Mouse (Mus musculus): ENCODE measurements at regions not wholly inside any gene's neighbourhood (a gene's known extent, or its start where the extent isn't known, plus 50 kb on each side); places are given as distances from the start of the nearest gene placed in this dataset.
A peak's percentile ranks its signal among the peaks of the same experiment; 100 is the strongest.

DNA sequence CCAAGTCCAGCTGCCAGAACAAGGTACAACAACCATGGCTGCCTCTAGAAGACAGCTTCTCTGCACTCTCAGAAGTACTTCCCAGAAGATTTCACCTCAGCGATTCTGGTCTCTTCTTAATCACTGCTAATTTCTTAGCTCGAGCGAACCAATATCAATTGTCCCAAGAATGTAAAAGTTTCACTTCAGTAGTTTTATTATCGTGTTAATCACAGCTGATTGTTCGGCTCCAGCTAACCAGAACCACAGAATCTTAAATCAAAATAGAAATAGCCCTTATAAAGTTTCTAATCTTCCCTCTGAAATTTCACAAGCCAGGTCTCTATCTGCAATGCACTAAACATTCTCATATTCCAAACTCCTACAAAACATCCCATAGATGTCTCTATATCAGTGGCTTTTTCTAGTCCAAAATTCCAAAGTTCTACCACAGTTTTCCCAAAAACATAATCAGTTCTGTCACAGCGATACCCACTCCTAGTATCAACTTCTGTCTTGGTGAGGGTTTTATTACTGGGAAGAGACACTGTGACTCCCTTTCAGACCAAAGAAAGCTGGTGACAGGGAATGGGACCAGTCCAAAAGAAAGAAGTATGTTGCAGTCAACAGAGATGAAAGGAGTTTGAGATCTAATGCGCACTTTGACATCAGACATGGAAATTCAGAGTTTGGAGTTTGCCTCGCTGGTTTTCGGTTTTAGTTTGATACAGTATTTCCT is 130.2 kb downstream of the Gm10283 start:
- H3K27me3 ChIP-seq (ENCODE audit: insufficient read depth, low read length), result no peaks in the 10 kb centered on the region
- no peaks in the 10 kb centered on the region for H3K9me3 ChIP-seq (ENCODE audit: low read length)
- H3K9ac ChIP-seq, result no peak overlapping the region
- H3K27ac ChIP-seq (ENCODE audit: low read depth, low read length), result no peak overlapping the region
- ATAC-seq, result no peak
- H3K4me2 ChIP-seq (ENCODE audit: low read depth), result no peak overlapping the region
- TF ChIP-seq CTCF (IDR thresholded peaks at IDR 0.05; ENCODE audit: low read depth), result no peak
- no peaks in the 10 kb centered on the region for H3K36me3 ChIP-seq (ENCODE audit: insufficient read depth)
- no peak overlapping the region for H3K4me3 ChIP-seq (ENCODE audit: low read depth, low read length)
- WGBS, result 89% methylated on average over 9 of the region's 9 CpGs
- DNase-seq, result no peak
- no peaks in the 10 kb centered on the region for H3K4me1 ChIP-seq (ENCODE audit: insufficient read depth)

DNA sequence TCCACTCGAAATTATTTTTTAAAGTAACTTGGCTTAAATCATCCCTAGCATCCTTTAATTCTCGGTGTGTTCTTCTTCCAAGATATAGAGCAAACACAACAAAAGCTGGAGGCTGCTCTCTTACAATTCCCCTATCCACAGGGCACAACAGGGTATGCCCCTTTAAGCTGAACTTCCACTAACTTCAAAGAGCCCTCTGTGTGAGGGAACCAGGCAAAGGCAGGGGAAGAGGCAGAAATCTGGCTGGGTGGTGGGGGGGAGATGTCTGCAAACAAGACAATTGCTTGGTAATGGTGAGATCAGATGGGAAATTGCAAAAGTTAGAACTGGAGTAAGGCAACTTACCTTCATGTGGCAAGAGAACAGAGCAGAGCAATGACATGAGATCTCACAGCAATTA is 154.7 kb downstream of the Gm10283 start:
- Histone ChIP-seq H3K4me2 (ENCODE audit: low read depth) (no peak overlapping the region), H3K27me3 (ENCODE audit: insufficient read depth, low read length) (no peaks in the 10 kb centered on the region), H3K27ac (ENCODE audit: low read depth, low read length) (no peak overlapping the region), H3K4me3 (ENCODE audit: low read depth, low read length) (no peak overlapping the region), H3K9me3 (ENCODE audit: low read length) (no peaks in the 10 kb centered on the region), H3K36me3 (ENCODE audit: insufficient read depth) (no peaks in the 10 kb centered on the region), H3K9ac (no peak overlapping the region), H3K4me1 (ENCODE audit: insufficient read depth) (no peaks in the 10 kb centered on the region)
- no peak for DNase-seq
- WGBS, result 27% methylated on average over 2 of the region's 2 CpGs
- no peak for ATAC-seq
- TF ChIP-seq CTCF (IDR thresholded peaks at IDR 0.05; ENCODE audit: low read depth), result no peak

DNA sequence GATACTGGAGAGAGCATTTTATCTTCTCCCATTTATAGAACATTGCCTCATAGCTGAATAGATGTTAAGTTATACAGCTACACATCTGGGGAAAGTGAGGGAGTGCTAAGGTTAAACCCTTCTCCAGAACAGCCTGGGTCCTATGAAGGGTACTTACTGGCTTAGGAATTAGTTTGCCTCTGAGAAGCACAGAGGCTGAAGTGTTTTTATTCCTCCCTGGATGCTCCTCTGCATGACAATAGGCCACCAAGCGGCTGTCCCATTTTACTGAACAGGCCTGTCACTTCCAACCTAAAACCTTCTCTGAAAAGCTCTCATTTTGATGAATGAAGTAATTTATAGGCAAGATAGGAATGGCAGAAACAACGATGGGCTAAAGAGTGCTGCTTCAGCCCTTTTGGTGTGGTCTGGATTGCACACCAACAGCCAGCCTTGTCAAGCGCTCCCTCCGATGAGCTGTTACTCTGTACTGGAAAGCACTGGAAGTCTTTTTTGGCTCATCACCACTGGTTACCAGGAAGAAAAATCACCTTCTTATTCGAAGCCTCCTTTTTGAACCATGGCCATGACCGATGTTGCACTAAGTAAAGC is 157.1 kb downstream of the Gm10283 start:
- DNase-seq (no peak), ATAC-seq (peak; percentile 23)
- no peaks in the 10 kb centered on the region for H3K36me3 ChIP-seq (ENCODE audit: insufficient read depth)
- no peaks in the 10 kb centered on the region for H3K4me1 ChIP-seq (ENCODE audit: insufficient read depth)
- no peak overlapping the region for H3K4me2 ChIP-seq (ENCODE audit: low read depth)
- no peak for TF ChIP-seq CTCF (IDR thresholded peaks at IDR 0.05; ENCODE audit: low read depth)
- no peaks in the 10 kb centered on the region for H3K27me3 ChIP-seq (ENCODE audit: insufficient read depth, low read length)
- WGBS, result 39% methylated on average over 6 of the region's 6 CpGs
- no peak overlapping the region for H3K27ac ChIP-seq (ENCODE audit: low read depth, low read length)
- no peak overlapping the region for H3K4me3 ChIP-seq (ENCODE audit: low read depth, low read length)
- no peak overlapping the region for H3K9ac ChIP-seq
- no peaks in the 10 kb centered on the region for H3K9me3 ChIP-seq (ENCODE audit: low read length)

DNA sequence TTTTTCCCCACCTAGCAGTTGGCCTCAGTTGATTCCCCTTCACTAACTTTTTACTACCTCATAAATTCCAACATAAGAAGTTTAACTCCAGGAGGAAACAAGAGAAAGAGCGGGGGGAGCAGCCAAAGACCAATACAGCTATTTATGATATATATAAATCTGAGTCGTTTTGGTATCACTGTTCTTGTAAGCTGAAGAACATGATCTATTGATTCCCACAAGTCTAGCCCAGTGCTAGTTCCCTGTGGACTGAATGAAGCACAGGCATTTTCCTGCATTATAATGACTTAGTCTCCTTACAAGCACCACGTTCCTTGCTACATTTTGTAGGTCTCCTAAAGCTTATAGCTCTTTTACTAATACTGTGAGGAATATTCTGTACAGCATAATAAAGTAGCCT is 187.5 kb downstream of the Gm10283 start:
- no peak overlapping the region for H3K27ac ChIP-seq (ENCODE audit: low read depth, low read length)
- no peak overlapping the region for H3K4me2 ChIP-seq (ENCODE audit: low read depth)
- no peak for TF ChIP-seq CTCF (IDR thresholded peaks at IDR 0.05; ENCODE audit: low read depth)
- H3K4me1 ChIP-seq (ENCODE audit: insufficient read depth), result no peaks in the 10 kb centered on the region
- 72% methylated on average over 3 of the region's 3 CpGs for WGBS
- H3K9me3 ChIP-seq (ENCODE audit: low read length), result no peaks in the 10 kb centered on the region
- no peak overlapping the region for H3K9ac ChIP-seq
- no peaks in the 10 kb centered on the region for H3K27me3 ChIP-seq (ENCODE audit: insufficient read depth, low read length)
- DNase-seq (no peak), ATAC-seq (no peak)
- no peak overlapping the region for H3K4me3 ChIP-seq (ENCODE audit: low read depth, low read length)
- H3K36me3 ChIP-seq (ENCODE audit: insufficient read depth), result no peaks in the 10 kb centered on the region

DNA sequence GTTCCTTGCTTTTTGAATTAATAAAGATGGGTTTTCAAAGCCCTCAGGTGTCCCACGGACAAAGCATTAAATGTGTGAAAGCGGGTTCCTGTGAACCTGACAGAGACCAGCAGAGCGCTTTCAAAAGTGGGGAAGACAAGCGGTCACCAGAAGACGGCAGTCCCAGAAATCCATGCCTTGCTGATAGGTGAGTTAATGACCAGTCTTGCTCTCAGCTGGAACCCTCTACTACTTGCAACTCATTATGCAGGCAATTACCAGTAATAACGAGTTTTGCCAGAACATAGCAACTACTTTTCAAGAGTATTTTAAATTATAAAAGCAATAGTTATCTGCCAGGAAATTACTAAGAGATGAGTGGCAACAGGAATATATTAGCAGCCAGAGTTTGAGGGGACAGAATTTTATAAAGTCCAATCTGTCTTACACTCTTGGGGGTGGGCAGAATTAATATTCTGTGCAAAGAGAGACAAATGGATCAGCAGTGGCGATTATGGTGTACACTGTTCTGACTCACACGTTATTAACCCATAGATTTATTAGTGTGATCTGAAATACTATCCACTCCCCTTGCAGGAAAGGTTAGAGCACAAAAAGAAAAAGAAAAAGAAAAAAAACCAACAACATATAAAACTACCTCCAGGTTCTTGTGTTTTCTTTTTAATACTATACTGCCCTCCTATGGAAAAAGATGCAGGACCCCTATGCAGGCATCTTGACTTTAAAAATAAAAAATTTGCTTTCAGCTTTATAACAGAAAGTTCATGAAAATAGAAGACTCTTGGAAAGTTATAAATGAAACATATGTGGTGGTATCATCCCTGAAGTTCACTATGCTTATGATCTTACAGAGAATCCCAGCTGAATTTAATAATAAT is 188.8 kb downstream of the Gm10283 start:
- DNase-seq (no peak), ATAC-seq (peak; percentile 29; the same call in 1 of the 2 replicates)
- H3K4me2 ChIP-seq (ENCODE audit: low read depth), result no peak overlapping the region
- H3K27ac ChIP-seq (ENCODE audit: low read depth, low read length), result no peak overlapping the region
- H3K36me3 ChIP-seq (ENCODE audit: insufficient read depth), result no peaks in the 10 kb centered on the region
- H3K9ac ChIP-seq, result no peak overlapping the region
- no peaks in the 10 kb centered on the region for H3K27me3 ChIP-seq (ENCODE audit: insufficient read depth, low read length)
- WGBS, result 31% methylated on average over 8 of the region's 8 CpGs
- no peaks in the 10 kb centered on the region for H3K4me1 ChIP-seq (ENCODE audit: insufficient read depth)
- peak; percentile 35 for TF ChIP-seq CTCF (IDR thresholded peaks at IDR 0.05; ENCODE audit: low read depth)
- H3K4me3 ChIP-seq (ENCODE audit: low read depth, low read length), result no peak overlapping the region
- no peaks in the 10 kb centered on the region for H3K9me3 ChIP-seq (ENCODE audit: low read length)

DNA sequence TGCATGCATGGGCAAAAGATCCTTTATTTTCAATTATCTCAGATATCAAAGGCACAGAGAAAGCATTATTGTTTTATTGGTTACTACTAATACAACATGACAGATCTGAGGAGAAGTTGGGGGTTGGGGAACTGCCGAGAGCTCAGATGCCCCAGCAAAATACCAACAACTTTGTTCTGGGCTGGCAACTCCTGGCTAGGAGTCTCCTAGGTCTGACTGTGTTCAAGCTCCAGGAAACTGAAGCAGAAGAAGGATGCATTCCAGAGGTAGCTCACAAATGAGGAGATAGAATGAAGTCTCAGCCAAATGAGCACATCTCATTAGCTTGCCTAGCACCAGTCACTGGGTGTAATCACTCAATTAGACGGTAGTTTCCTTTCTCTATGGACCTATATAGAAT is 192.9 kb downstream of the Gm10283 start:
- no peak overlapping the region for H3K27ac ChIP-seq (ENCODE audit: low read depth, low read length)
- no peaks in the 10 kb centered on the region for H3K27me3 ChIP-seq (ENCODE audit: insufficient read depth, low read length)
- no peaks in the 10 kb centered on the region for H3K9me3 ChIP-seq (ENCODE audit: low read length)
- H3K9ac ChIP-seq, result no peak overlapping the region
- H3K36me3 ChIP-seq (ENCODE audit: insufficient read depth), result no peaks in the 10 kb centered on the region
- DNase-seq (no peak), ATAC-seq (no peak)
- H3K4me3 ChIP-seq (ENCODE audit: low read depth, low read length), result no peak overlapping the region
- no peak for TF ChIP-seq CTCF (IDR thresholded peaks at IDR 0.05; ENCODE audit: low read depth)
- H3K4me1 ChIP-seq (ENCODE audit: insufficient read depth), result no peaks in the 10 kb centered on the region
- 47% methylated on average over 2 of the region's 2 CpGs for WGBS
- H3K4me2 ChIP-seq (ENCODE audit: low read depth), result no peak overlapping the region

DNA sequence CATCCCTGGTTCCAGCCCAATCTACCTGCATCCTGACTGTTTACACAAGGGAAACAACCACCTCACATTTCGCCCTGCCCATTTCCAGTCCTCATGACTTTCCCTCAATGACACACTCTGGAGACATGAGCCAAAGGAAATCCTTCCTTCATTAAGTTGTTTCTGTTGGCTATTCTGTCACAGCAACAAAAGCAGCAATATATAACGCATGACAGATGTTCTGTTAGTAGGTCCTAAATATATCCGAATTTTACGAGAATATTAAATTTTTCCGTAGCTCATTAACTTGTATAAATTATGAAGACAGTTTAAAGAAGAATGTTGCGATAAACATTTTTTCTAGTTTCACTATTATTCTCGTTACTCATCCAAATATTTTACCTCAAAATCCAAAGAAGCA is 201.7 kb downstream of the Gm10283 start:
- no peak for TF ChIP-seq CTCF (IDR thresholded peaks at IDR 0.05; ENCODE audit: low read depth)
- Histone ChIP-seq H3K4me1 (ENCODE audit: insufficient read depth) (no peaks in the 10 kb centered on the region), H3K9me3 (ENCODE audit: low read length) (no peaks in the 10 kb centered on the region), H3K36me3 (ENCODE audit: insufficient read depth) (no peaks in the 10 kb centered on the region), H3K4me3 (ENCODE audit: low read depth, low read length) (no peak overlapping the region), H3K9ac (no peak overlapping the region), H3K4me2 (ENCODE audit: low read depth) (no peak overlapping the region), H3K27me3 (ENCODE audit: insufficient read depth, low read length) (no peaks in the 10 kb centered on the region), H3K27ac (ENCODE audit: low read depth, low read length) (no peak overlapping the region)
- ATAC-seq (no peak), DNase-seq (no peak)
- WGBS, result 80% methylated on average over 7 of the region's 7 CpGs
